Mouse (Mus musculus): ENCODE measurements at regions not wholly inside any gene's neighbourhood (a gene's known extent, or its start where the extent isn't known, plus 50 kb on each side); places are given as distances from the start of the nearest gene placed in this dataset.

- no peak for DNase-seq
Observed at GRCm38 (mm10) chr12:45384864-45385263, 310.4 kb upstream of the Stxbp6 start.
